Mouse (Mus musculus) thymus, postnatal 25 days (tissue): ENCODE measurements around the gene Sdhaf3.

ENCODE experiments used
- DNase-seq: peaks from one replicate; pipeline ENCODE4 v3.0.0; 2022

Sdhaf3 gene

DNA sequence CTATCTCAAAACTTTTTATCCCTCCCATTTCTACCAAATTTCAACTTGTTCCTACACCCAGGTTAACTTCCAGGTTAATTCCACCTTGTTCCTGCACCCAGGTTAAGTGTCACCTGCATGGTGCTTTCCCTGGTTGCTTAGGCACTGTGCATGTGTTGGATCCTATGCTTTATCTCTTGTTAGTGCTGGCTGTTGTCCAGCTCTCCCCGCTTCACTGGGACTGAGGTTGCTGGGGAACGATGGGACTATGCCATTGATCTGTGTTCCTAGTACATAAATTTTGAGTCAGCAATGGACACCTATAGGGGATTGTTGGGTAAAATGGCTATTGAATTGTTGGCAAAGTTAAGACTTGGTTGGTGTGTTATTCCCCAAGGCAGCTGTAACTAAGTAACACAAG, 113.7 kb downstream of the Sdhaf3 start:
- no peak for DNase-seq

DNA sequence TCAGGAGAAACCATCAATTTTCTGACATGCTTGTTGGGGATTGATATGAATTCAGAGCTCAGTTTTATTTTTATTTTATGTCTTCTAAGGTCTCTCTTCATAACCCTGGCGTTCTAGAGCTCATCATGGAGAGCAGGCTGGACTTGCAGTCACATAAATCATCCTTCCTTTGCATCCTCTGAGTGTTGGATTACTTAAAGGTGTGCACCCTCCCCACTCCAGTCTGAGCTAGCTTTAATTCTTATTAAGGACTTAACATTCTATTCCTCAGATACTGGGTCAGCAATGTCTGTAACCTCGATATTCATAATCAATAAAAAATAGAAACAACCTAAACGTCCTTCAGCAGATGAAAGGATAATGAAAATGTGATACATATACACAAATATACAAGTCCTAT, 126.2 kb downstream of the Sdhaf3 start:
- no peak for DNase-seq

DNA sequence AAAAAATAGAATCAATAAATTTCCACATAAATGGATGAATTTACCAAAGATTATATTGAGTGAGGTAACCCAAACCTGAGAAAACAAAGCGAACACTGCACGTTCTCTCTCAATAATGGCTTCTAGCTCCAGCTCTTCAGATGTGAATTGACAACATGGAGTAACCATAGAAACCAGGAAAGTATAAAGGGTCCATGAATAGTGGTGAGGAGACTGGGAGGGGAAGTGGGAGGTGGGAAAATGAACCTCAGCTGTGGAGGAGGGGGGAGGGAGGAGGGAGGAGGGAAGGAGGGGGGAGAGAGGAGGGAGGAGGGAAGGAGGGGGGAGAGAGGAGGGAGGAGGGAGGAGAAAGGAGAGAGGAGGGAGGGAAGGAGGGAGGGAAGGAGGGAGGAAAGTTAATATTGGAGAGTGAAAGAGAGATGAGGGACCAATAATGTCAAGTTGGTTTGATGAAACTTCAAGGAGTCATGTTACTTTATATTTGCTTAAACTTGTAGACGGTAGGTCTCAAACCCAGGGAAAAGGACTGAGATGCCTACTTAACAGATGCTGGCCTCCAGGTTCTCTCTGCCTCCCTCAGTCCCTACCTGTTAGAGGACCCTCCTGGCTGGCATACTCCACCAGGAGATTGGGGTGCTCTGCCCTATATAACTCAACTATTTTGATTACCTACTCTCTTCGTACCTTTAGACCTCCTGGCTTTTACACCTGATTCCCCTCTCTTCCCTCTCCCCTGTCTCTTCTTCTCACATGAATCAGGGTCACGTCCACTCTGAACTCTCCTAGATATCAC, 126.9 kb downstream of the Sdhaf3 start:
- DNase-seq = no peak

DNA sequence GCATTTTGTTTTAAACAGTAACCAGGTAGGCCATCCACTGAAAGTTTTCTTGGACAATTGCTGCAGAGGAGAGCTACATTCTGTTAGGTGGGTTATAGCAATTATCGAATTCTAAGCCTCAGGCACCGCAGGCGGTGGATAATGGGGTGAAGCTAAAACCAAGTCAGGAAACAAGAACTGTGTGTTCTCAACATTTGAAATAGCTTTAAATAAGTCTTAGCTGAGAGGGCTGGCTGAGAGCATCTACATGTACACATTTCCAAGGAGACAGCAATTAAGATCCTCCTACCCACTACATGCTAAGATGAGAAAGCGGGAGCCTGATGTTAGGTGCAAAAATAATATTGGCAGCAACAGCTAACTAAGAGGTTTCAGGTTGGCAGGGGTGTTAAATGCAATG, 127.9 kb downstream of the Sdhaf3 start:
- DNase-seq = no peak

DNA sequence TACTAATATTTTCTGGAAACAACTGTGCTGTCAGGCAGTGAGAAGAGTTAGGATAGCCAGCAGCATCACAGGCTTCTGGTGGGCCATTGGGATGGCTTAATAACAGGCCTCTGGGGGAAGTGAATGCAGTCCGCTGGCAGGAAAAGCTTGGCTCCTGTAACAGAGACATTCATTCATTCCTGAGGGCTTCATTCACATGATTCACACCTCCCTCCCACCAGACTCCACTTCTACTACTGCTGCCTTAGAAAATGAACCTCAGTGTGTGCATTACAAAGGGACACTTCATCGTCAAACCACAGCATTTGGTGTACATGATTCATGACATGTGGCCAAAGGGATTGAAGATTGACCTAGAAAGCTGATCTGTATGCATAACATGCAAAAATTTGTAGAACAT, 128.6 kb downstream of the Sdhaf3 start:
- no peak for DNase-seq

DNA sequence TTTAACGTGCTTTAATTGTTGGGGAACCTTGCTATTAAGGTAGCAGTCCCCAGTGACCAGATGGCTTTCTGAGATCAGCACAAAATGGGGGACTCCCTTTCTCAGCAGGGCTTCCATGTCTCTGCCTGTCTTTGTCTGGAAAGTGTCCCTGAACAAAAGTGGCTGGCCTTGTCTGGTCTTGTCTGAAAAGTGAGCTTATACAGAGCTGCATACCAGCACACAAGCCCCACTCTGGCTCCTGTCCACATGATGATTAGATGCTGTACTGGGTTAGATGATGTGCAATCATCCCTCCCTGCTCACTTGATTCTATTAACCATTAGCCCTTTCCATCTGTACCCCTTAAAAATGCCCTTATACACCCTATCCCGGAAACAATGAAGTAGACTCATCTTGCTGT, 129.7 kb downstream of the Sdhaf3 start:
- no peak for DNase-seq

DNA sequence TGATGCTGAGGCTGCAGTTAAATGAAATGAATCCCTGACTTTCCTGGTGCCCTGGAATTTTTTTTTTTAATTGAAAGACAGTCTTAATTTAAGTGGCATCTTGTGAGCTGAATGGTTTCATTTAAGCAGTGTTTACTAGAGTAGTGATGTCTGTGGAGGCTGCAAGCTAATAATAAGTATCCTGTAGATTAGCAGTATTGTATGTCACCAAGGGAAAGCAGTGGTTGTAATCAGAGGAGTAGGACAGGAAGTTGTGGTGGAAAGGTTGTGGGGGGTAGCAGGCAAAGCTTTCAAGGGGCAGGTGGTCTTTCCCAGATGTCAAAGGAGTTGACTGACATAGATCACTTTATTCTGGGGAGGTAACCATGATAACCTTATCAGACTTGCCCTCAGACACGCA, 136.3 kb downstream of the Sdhaf3 start:
- DNase-seq = no peak
